Mouse (Mus musculus) urinary bladder, postnatal 36 days (tissue): Measurements from ENCODE around the gene Igsf8.

Experiments used
- DNase-seq, 2 experiments: peaks; one replicate each; pipeline ENCODE4 v3.0.0; 2022; ENCODE audit warnings: low spot score in 2 of 2, mixed read lengths in 1 of 2

The Igsf8 gene

GRCm38 (mm10) chr1:172323298-172323697, 61.9 kb downstream of the Igsf8 start:
- no peak for DNase-seq

DNA sequence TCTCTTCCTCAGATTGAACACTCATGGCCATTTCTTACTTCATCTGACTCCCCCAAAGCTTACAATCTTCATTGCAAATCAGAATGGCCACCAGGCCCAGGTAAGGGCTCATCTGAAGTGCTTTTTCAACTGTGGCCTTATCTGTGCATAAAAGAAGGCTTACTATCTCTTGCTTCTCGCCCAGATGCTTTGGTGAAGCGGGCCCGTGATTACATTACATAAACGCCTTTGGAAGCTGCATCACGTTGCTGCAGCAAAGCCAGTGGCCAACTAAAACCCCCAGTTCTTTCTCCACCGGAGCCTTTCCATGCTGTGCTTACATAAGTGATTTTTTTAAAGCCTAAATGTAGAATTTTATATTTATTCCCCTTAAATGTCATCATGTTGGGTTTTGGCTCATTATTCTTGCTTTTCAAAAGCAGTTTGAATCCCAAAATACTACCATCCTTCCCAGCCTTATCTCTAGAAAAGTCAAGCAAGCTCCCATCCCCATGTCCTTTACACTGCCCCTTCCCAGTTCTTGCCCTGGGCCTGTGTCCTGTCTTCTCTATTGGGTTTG, 62.4 kb downstream of the Igsf8 start:
- no peak for DNase-seq

GRCm38 (mm10) chr1:172324725-172325124, 63.3 kb downstream of the Igsf8 start:
- peak; percentile 64 to 74 for DNase-seq

GRCm38 (mm10) chr1:172325680-172326535, 64.5 kb downstream of the Igsf8 start:
- DNase-seq, result peak in 1 of 2 experiments; percentile 73

DNA sequence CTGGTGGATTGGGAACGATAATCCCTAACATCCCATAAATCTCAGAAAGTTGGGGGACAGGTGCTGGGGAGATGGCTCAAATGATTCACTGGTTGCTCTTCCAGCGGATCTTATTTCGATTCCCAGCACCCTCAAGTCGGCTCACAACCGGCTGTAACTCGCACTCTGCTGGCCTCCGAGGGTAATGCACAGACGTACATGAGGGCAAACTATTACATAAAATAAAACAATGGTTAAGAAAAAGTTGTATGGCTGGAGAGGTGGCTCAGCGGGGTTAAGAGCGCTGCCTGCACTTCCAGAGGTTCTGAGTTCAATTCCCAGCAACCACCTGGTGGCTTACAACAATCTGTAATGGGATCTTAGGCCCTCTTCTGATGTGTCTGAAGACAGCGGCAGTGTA, 65.2 kb downstream of the Igsf8 start:
- no peak for DNase-seq

DNA sequence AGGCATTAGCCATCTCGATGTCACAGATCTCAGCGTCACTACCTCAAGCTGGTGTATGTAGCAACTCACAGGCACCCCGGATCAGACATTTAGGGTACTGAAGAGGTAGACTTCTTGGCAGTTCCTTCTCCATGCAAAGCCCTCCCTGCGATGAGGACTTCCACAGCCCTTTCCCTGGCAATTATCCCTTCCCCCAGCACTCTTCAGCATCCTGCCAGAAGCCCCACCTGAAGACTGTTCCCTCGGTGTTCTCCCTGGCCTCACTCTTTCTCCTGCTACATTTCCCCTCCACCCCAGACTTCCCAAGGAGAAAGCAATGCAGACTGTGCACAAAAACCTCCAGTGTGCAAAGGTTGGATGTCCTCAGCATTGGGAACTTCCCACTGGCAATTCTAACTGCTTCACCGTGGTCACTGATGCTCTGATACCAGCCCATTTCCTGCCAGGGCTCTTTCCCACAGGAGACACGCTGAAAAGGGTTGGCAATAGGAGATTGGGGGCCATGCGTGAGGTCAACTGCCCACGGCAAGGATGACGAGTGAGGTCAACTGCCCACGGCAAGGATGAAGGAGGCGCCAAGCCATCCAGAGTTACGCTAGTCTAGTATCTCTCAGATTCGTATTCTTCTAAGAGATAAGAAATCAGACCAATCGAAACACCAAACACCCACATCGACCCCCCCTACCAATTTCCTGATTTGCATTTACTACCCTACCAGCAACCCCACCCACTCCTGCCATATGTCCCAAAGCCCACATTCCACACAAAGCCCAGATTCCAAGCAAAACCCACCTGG, 66.0 kb downstream of the Igsf8 start:
- no peak for DNase-seq

DNA sequence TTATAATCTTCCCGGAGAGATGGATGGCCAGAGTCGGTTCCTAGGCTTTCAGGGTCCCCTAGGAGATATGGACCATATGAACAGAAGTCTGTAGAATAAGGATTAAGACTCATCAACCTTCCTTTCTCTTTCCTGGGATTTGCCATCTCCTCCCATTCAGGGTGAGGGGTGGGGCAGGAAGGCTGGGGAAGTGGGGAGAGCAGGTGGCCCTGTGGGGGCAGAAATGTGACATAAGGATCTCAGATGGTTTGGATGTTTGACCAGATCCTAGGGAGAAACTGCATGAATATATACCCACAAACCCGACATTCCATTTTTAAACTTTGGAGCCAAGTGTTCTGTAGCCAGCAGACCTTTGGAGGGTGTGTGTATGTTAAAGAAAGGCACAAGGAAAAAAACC, 66.6 kb downstream of the Igsf8 start:
- no peak for DNase-seq

- DNase-seq, result no peak
Observed at GRCm38 (mm10) chr1:172328461-172328860, 67.0 kb downstream of the Igsf8 start.

DNA sequence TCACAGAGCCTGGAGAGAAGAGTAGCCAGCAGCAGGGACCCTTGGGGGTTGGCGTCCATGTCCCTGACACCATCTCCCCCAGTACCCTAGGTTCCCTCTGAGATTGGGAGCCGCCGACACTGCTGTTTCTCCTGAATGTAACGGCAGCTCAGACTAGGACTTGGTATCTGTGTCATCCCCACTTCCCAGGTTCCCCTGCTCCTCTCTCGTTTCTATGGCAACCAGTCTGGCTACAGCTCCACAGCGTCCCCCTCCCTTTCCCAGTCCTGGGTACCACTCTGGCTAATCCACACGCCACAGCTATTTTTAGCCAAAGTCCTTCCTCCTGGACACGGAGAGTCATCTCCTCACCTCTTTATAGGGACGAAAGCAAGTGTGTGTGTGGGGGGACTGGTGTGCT, 67.7 kb downstream of the Igsf8 start, which contains the start of gene Kcnj9:
Gene Kcnj9 (minus strand): TSS at position 188 of the 400 bp plus-strand sequence.
- no peak for DNase-seq

GRCm38 (mm10) chr1:172329616-172330015, 68.2 kb downstream of the Igsf8 start:
- DNase-seq, result no peak

DNA sequence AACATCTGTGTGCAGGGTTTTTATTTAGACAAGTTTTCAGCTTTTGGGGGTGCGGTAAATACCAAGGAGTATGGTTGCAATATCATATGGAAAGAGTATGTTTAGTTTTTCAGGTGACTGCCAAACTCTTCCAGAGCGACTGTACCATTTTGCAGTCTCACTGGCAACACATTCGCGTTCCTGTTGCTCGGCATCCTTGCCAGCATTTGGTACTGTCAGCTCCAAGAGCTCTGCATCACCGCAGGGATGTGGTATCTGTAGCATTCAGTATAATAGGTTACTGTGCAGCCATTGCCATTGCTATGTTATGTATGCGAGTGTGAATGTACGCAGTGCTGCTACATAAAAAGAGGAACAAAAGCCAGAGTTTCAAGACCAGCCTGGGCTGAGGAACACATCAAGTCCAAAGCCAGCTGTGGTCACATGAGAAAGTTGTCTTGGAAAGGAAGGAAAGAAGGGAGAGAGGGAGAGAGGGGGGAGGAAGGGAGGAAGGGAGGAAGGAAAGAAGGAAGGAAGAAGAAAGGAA, 70.0 kb downstream of the Igsf8 start:
- no peak for DNase-seq

DNA sequence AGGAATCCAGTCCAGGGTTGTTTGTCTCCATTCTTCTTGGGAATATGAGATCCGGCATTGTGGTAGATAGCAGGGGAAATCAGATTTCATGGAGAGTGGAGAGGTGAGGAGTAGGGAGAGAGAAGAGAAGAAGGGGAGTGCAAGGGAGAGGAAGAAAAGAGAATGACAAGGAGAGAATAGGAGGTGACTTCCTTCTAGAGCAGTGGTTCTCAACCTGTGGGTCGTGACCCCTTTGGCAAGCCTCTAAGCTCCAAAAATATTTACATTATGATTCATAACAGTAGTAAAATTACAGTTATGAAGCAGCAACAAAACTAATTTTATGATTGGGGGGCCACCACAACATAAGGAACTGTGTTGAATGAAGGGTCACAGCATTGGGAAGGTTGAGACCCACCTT, 71.5 kb downstream of the Igsf8 start:
- DNase-seq, result no peak

GRCm38 (mm10) chr1:172333512-172333911, 72.1 kb downstream of the Igsf8 start:
- DNase-seq, result no peak

GRCm38 (mm10) chr1:172335804-172336203, 74.4 kb downstream of the Igsf8 start:
- no peak for DNase-seq

- no peak for DNase-seq
Observed at GRCm38 (mm10) chr1:172337411-172338185, 76.2 kb downstream of the Igsf8 start.

- DNase-seq, result peak; percentile 56 to 67
Observed at GRCm38 (mm10) chr1:172340729-172341321, 79.4 kb downstream of the Igsf8 start, which contains the start of gene Kcnj10. Gene Kcnj10, plus strand, starts transcription at chr1:172341210.

GRCm38 (mm10) chr1:172341386-172341785, 79.9 kb downstream of the Igsf8 start:
- DNase-seq, result no peak

GRCm38 (mm10) chr1:172342729-172343128, 81.3 kb downstream of the Igsf8 start:
- DNase-seq, result no peak

- no peak for DNase-seq
Observed at GRCm38 (mm10) chr1:172343914-172344313, 82.5 kb downstream of the Igsf8 start.

- DNase-seq, result no peak
Observed at GRCm38 (mm10) chr1:172344820-172345219, 83.4 kb downstream of the Igsf8 start.

DNA sequence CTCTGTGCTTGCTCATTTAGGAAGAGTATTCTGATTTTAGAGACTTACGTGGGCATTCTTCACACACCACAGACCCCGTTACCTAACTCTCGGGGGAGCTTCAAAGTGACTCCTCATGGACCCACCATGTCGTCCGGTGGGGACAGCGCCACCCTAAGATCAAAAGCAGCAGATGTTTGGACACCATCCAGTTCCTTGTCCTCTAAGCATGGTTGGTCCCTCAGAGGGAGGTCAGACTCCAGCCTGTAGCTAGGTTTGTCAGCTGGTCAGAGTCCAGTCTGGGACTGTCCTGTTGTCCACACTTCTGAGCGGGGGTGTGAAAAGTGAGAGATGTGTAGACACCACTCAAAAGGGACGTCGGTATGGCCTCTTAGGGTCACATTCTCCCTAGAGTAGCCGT, 85.3 kb downstream of the Igsf8 start:
- no peak for DNase-seq
